Mouse (Mus musculus): ENCODE results near the gene Qtrt2. TPM values are rescaled to one million over a fixed set of nuclear protein-coding genes. Genes with fewer than 3 reads are reported as not detected.

Qtrt2 gene
- polyA plus RNA-seq (2012; ENCODE audit: insufficient read depth, low replicate concordance): not detected in 2 replicates

DNA sequence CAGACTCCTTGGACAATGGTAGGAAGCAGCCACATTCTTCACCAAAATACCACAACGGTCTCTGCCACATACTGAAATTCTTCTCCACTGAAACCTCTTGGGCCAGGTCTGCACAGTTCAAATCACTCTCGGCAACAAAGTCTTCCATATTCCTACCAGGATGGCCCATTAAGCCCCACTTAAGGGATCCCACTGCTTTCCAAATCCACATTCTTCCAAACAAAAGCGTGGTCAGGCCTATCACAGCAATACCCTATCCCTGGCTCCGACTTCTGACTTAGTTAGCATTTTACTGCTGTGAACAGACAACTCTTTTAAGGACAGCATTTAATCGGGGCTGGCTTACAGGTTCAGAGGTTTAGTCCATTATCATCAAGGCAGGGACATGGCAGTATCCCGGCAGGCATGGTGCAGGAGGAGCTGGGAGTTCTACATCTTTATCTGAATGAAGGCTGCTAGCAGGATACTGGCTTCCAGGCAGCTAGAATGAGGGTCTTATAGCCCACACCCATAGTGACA is at the start of gene Qtrt2:
TSS of gene Qtrt2 (minus strand) at position 469 of the 519 bp plus-strand sequence.
- peaks cover 14% of the 10 kb centered on the region for H3K36me3 ChIP-seq (replicated peaks; ENCODE audit: low read length)
- TF ChIP-seq GATA1 (IDR thresholded peaks at IDR 0.05; ENCODE audit: borderline replicate concordance, low read length) (no peak), FLI1 (IDR thresholded peaks at IDR 0.05; ENCODE audit: low read length) (no peak)
- H3K4me3 ChIP-seq (replicated peaks): no peak within 1 kb of the TSS
- no peaks in the 10 kb centered on the region for H3K9me3 ChIP-seq
- H3K27me3 ChIP-seq (replicated peaks): no peaks in the 10 kb centered on the region
- H3K4me1 ChIP-seq: peaks cover 17% of the 10 kb centered on the region

DNA sequence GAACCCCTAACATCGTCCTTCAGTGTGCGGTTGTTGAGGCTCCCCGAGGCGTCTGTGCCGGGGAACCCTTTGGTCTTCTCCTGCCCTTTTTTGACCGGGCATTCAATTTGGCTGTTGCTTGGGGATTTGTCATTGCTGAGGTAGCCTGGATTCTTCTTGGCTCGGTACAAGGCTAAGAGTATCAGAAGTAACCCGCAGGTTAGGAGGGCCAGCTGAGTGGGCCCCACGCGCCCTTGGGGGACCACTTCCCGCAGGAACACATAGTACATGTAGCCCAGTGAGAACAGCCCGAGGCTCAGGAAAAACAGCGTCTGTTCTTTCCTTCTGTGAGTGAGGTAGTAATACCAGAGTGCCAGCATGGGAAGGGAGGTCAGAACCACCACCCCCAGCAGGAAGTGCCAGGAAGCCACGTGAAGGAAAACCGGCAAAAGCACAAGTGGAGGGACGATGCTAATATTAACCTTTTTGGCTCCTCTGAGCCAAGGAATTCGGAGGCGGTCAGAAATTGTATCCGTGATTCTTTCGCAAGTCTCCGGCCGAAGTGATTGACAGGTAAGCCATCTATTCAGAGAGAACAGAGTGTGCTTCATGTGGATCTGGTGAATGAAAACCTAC is 47.1 kb upstream of the Qtrt2 start:
- peaks cover 4% of the 10 kb centered on the region for H3K36me3 ChIP-seq (replicated peaks; ENCODE audit: low read length)
- no peak overlapping the region for H3K4me3 ChIP-seq (replicated peaks)
- peaks cover 56% of the 10 kb centered on the region for H3K27me3 ChIP-seq (replicated peaks)
- no peak for TF ChIP-seq FLI1 (IDR thresholded peaks at IDR 0.05; ENCODE audit: low read length)
- no peak for TF ChIP-seq GATA1 (IDR thresholded peaks at IDR 0.05; ENCODE audit: borderline replicate concordance, low read length)
- H3K4me1 ChIP-seq: peaks cover 19% of the 10 kb centered on the region
- no peaks in the 10 kb centered on the region for H3K9me3 ChIP-seq

DNA sequence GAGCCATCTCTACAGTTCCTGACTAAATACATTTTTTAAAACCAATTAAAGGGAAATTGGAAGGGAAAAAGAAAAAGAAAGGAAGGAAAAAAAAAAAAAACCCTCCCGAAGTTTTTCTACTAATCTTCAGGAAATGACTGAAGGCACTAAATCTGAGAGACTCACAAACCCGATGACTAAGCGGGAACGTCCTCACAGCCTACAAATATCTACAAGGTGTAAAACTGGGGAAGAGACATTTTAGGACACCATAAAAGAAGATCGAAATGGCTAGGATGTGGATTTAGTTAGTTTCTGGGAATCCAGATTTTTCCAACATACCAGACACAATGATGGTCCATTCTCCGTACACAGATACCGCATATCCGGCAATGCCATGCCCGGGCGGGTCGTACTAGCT is 46.5 kb upstream of the Qtrt2 start:
- Histone ChIP-seq H3K9me3 (no peaks in the 10 kb centered on the region), H3K4me3 (replicated peaks) (no peak overlapping the region), H3K27me3 (replicated peaks) (peaks cover 52% of the 10 kb centered on the region), H3K36me3 (replicated peaks; ENCODE audit: low read length) (peaks cover 7% of the 10 kb centered on the region), H3K4me1 (peaks cover 15% of the 10 kb centered on the region)
- TF ChIP-seq GATA1 (IDR thresholded peaks at IDR 0.05; ENCODE audit: borderline replicate concordance, low read length): no peak
- no peak for TF ChIP-seq FLI1 (IDR thresholded peaks at IDR 0.05; ENCODE audit: low read length)

DNA sequence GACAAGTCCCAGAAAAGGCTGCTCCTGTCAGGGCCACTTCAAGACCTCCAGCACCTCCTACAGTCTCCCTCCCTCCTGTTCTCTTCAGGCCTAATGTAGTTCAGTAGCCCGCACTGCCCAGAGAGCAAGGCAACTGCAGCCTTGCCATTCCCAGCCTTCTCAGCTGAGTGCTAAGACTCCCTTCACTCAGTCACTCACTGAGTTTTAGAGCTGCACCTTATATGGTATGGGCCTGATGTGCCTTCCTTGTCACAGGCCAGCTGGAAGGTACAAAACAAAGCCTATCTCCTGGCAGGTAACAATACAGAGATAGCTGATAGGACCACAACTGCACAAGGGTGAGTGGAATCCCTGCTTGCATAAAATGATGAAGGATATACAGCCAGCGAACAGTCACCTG is 45.8 kb upstream of the Qtrt2 start:
- Histone ChIP-seq H3K9me3 (no peaks in the 10 kb centered on the region), H3K4me1 (peaks cover 9% of the 10 kb centered on the region; the same call in 1 of the 2 replicates), H3K4me3 (replicated peaks) (no peak overlapping the region), H3K36me3 (replicated peaks; ENCODE audit: low read length) (peaks cover 7% of the 10 kb centered on the region), H3K27me3 (replicated peaks) (peaks cover 49% of the 10 kb centered on the region)
- TF ChIP-seq GATA1 (IDR thresholded peaks at IDR 0.05; ENCODE audit: borderline replicate concordance, low read length) (no peak), FLI1 (IDR thresholded peaks at IDR 0.05; ENCODE audit: low read length) (no peak)

DNA sequence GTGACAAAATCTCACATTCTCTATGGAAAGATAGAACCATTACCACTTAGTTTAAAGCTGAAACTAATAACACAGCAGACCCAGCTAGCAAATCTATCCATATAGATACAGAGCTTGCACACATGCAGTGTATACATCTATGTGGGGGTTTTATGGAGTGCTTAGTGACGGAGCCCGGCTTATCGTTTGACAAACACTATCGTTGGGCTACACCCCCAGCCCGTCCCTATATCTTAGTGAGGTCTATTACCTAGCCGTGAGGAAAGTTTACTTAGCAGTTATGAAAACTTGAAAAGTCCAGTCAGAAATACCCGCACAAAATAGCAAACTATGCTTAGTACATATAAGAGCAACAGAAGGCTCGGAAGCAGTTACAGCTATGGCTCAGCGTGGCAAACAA is 45.1 kb upstream of the Qtrt2 start:
- no peak for TF ChIP-seq GATA1 (IDR thresholded peaks at IDR 0.05; ENCODE audit: borderline replicate concordance, low read length)
- no peak for TF ChIP-seq FLI1 (IDR thresholded peaks at IDR 0.05; ENCODE audit: low read length)
- Histone ChIP-seq H3K4me3 (replicated peaks) (no peak overlapping the region), H3K27me3 (replicated peaks) (peaks cover 48% of the 10 kb centered on the region), H3K9me3 (no peaks in the 10 kb centered on the region), H3K4me1 (peaks cover 9% of the 10 kb centered on the region; the same call in 1 of the 2 replicates), H3K36me3 (replicated peaks; ENCODE audit: low read length) (peaks cover 7% of the 10 kb centered on the region)

DNA sequence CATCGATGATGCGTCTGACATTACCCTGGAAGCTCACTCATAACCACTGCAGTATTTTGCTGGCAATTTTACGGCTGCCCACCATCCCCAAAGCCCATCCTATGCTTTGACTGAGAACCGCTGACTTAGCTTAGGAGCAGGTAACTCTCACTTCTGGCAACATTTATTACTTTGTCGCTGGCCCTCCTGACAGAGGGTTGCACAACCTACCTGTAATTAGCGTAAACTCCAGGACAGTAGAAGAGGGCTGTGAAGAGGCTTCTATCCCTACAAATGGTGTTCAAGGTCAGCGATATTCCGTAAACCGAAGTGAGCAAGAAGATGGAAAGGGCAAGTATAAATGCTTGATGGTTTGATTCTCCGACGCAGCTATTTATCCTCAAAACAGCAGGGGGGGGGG is 44.6 kb upstream of the Qtrt2 start:
- TF ChIP-seq GATA1 (IDR thresholded peaks at IDR 0.05; ENCODE audit: borderline replicate concordance, low read length): no peak
- no peak for TF ChIP-seq FLI1 (IDR thresholded peaks at IDR 0.05; ENCODE audit: low read length)
- Histone ChIP-seq H3K9me3 (no peaks in the 10 kb centered on the region), H3K27me3 (replicated peaks) (peaks cover 42% of the 10 kb centered on the region), H3K4me3 (replicated peaks) (no peak overlapping the region), H3K4me1 (peaks cover 9% of the 10 kb centered on the region; the same call in 1 of the 2 replicates), H3K36me3 (replicated peaks; ENCODE audit: low read length) (peaks cover 7% of the 10 kb centered on the region)

DNA sequence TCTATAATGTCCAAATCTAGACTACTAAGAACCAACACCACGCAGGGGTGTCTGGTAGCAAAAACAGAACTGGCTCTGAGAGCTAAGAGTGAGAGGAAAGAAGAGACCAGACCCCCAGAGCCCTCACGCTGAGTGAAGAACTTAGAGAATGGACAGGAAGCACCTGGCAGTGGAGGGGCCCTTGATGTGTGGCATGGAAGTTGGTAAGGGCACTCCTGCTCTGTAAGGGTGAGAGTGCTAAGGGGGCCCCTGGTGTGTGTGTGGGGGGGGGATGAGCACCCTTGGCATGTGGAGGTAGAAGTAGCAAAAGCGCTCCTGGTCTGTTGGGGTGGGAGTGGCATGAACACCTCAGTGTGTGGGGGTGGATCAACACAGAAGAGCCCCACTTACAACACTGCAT is 43.8 kb upstream of the Qtrt2 start:
- H3K27me3 ChIP-seq (replicated peaks): peaks cover 37% of the 10 kb centered on the region
- peaks cover 9% of the 10 kb centered on the region; the same call in 1 of the 2 replicates for H3K4me1 ChIP-seq
- TF ChIP-seq GATA1 (IDR thresholded peaks at IDR 0.05; ENCODE audit: borderline replicate concordance, low read length): no peak
- TF ChIP-seq FLI1 (IDR thresholded peaks at IDR 0.05; ENCODE audit: low read length): no peak
- no peak overlapping the region for H3K4me3 ChIP-seq (replicated peaks)
- H3K9me3 ChIP-seq: no peaks in the 10 kb centered on the region
- peaks cover 9% of the 10 kb centered on the region for H3K36me3 ChIP-seq (replicated peaks; ENCODE audit: low read length)

DNA sequence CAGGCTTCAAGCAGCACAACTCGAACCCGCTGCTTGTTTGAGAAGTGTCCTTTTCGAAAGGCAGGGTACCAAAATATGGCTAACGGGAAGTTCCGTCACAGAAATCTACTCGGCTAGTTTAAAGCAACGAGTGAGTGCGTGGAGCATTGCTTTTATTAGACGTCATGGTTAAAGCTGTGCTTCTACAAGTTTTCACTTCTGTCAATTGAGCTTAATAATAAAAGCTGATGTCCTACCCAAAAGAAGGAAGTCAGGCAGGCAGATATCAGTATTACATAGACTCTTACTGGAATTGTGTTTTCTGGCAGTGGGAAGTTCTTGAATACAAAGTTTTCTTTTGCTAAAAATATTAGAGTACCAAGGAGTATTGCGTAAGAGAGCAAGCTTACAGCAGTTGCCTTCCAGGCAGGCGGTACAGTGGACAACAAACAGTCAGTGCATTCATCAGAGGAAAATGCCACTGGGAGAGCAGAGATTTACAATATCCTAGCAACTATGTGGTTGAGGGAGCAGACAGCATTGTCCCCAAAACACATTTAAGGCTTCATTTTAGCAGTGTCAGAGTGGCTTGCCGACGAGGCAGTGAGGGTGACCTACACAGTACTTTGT is 39.3 kb upstream of the Qtrt2 start:
- TF ChIP-seq GATA1 (IDR thresholded peaks at IDR 0.05; ENCODE audit: borderline replicate concordance, low read length) (no peak), FLI1 (IDR thresholded peaks at IDR 0.05; ENCODE audit: low read length) (no peak)
- Histone ChIP-seq H3K36me3 (replicated peaks; ENCODE audit: low read length) (peaks cover 49% of the 10 kb centered on the region), H3K4me3 (replicated peaks) (no peak overlapping the region), H3K4me1 (peaks cover 3% of the 10 kb centered on the region; the same call in 1 of the 2 replicates), H3K9me3 (no peaks in the 10 kb centered on the region), H3K27me3 (replicated peaks) (peaks cover 9% of the 10 kb centered on the region)

DNA sequence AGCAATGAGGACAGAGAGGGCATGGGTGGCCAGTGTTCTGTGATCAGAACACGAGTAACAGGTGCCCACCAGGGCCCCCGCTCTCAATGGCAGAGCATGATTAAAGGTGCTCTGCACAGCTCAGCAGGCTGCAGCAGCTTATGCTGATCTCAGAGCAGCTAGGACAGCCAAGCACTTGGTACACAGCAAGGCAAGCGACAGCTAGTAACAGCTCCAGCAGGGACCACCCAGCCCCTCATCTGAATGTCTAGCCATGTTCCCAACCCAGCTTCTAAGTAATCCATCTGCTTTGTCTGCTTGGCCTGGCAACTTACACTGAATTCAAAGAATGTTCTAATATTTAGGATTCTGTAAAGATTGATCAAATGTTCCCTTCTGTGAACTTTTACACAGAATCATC is 37.2 kb upstream of the Qtrt2 start:
- Histone ChIP-seq H3K9me3 (no peaks in the 10 kb centered on the region), H3K27me3 (replicated peaks) (no peaks in the 10 kb centered on the region), H3K4me1 (no peaks in the 10 kb centered on the region), H3K4me3 (replicated peaks) (no peak overlapping the region), H3K36me3 (replicated peaks; ENCODE audit: low read length) (peaks cover 63% of the 10 kb centered on the region)
- TF ChIP-seq FLI1 (IDR thresholded peaks at IDR 0.05; ENCODE audit: low read length) (no peak), GATA1 (IDR thresholded peaks at IDR 0.05; ENCODE audit: borderline replicate concordance, low read length) (no peak)

DNA sequence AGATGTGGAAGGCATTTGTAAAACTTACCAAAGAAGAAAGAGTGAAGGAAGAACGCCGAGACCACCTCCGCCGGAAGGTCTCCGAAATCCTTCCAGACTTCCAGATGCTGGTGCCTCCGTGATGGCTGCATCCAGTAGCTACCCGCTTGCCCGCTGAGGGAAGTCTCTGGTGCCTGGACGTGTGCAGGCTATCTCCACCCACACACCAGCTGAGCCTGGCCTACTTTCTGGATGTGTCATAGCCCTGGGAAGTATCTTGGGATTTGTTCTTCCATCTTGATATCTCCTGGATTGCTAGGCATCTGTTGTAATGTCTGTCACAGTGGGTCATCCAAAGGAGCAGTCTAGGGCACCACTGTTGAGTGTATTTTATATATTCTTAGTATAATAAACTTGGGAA is 36.7 kb upstream of the Qtrt2 start:
- Histone ChIP-seq H3K4me1 (no peaks in the 10 kb centered on the region), H3K4me3 (replicated peaks) (no peak overlapping the region), H3K27me3 (replicated peaks) (no peaks in the 10 kb centered on the region), H3K36me3 (replicated peaks; ENCODE audit: low read length) (peaks cover 65% of the 10 kb centered on the region), H3K9me3 (no peaks in the 10 kb centered on the region)
- TF ChIP-seq GATA1 (IDR thresholded peaks at IDR 0.05; ENCODE audit: borderline replicate concordance, low read length) (no peak), FLI1 (IDR thresholded peaks at IDR 0.05; ENCODE audit: low read length) (no peak)

Data from megakaryocyte, embryonic 14.5 days (primary cell).